Mouse (Mus musculus) forebrain, embryonic 10.5 days (tissue): ENCODE measurements around the gene Aifm2. TPM values are rescaled to one million over a fixed set of nuclear protein-coding genes. Genes with fewer than 3 reads are reported as not detected.

Source experiments
- DNase-seq: peaks from one replicate; pipeline ENCODE4 v3.0.0-alpha.2; 2017; ENCODE audit warnings: low spot score; ENCODE audit errors: extremely low spot score
- H3K27ac ChIP-seq: fragments of 300-500 bp; sonication (generic); 2 replicates; pipeline ENCODE4 v1.5.1; 2016; ENCODE audit warnings: mild to moderate bottlenecking
- H3K27me3 ChIP-seq: fragments of 300-500 bp; sonication (generic); 2 replicates; pipeline ENCODE4 v1.6.1; 2016; ENCODE audit warnings: mild to moderate bottlenecking; ENCODE audit not compliant: poor library complexity, severe bottlenecking
- H3K36me3 ChIP-seq: fragments of 300-500 bp; sonication (generic); replicated peaks from 2 replicates; pipeline ENCODE4 v1.6.1; 2016; ENCODE audit warnings: mild to moderate bottlenecking, moderate library complexity
- H3K4me1 ChIP-seq: fragments of 300-500 bp; sonication (generic); 2 replicates; pipeline ENCODE4 v1.6.1; 2016
- H3K4me3 ChIP-seq: fragments of 300-500 bp; sonication (generic); 2 replicates; pipeline ENCODE4 v1.5.1; 2016; ENCODE audit warnings: mild to moderate bottlenecking, moderate library complexity
- H3K9me3 ChIP-seq: fragments of 300-500 bp; sonication (generic); 2 replicates; pipeline ENCODE4 v1.6.1; 2016; ENCODE audit warnings: mild to moderate bottlenecking, moderate library complexity
- WGBS: fragments of 180-500 bp; shearing (Covaris S2); methylation state at CpG from one replicate; pipeline ENCODE4 v1.1.7; 2016; 5-methylcytosine and 5-hydroxymethylcytosine counted together
- microRNA-seq: library from miRNA; unstranded; fragments of <30 nt; microRNA quantifications from one replicate; pipeline ENCODE4, GENCODE M21; 2017
- polyA plus RNA-seq: library from polyadenylated mRNA; unstranded; fragments of >200 nt; fragmentation: Nextera tagmentation; extraction: Ambion mirVana; gene quantifications from 2 replicates; pipeline ENCODE4 v1.2.1, GENCODE M21; 2016

The Aifm2 gene
- polyA plus RNA-seq, 1 experiment from 2014 or later, result 8.9 TPM

GRCm38 (mm10) chr10:61787541-61788313 is 72.7 kb downstream of the Aifm2 start:
- Histone ChIP-seq H3K9me3 (no peaks in the 10 kb centered on the region), H3K36me3 (no peaks in the 10 kb centered on the region), H3K27ac (no peak overlapping the region), H3K27me3 (no peaks in the 10 kb centered on the region), H3K4me3 (no peak overlapping the region), H3K4me1 (peaks cover 13% of the 10 kb centered on the region)
- DNase-seq, result no peak
- whole genome bisulfite sequencing, result 88% methylated on average over 10 of the region's 10 CpGs

GRCm38 (mm10) chr10:61788499-61788898 is 73.4 kb downstream of the Aifm2 start:
- WGBS, result 97% methylated on average over 5 of the region's 5 CpGs
- H3K9me3 ChIP-seq, result no peaks in the 10 kb centered on the region
- no peak for DNase-seq

More at GRCm38 (mm10) chr10:61788499-61788898, 73.4 kb downstream of the Aifm2 start:
- Histone ChIP-seq H3K4me1 (peaks cover 12% of the 10 kb centered on the region), H3K36me3 (no peaks in the 10 kb centered on the region), H3K4me3 (no peak overlapping the region), H3K27ac (no peak overlapping the region), H3K27me3 (no peaks in the 10 kb centered on the region)

Small RNAs within 50 kb of the gene (microRNA-seq; reads per million reads assigned to microRNA genes)
- gene Mir5108, result not detected

Other genes with a start within 250 kb of the Aifm2 start
- gene Lrrc20, start 239.5 kb upstream of the Aifm2 start, polyA plus RNA-seq, result 9.7 and 9.9 TPM in 2 replicates
- 0.05 and 0.07 TPM in 2 replicates for gene Npffr1, start 119.8 kb upstream of the Aifm2 start, polyA plus RNA-seq
- gene Ppa1, start 66.7 kb upstream of the Aifm2 start, polyA plus RNA-seq, result 392 and 395 TPM in 2 replicates
- 225 and 226 TPM in 2 replicates for gene Sar1a, start 35.0 kb upstream of the Aifm2 start, polyA plus RNA-seq
- 25.5 and 26.3 TPM in 2 replicates for gene Tysnd1, start 19.7 kb upstream of the Aifm2 start, polyA plus RNA-seq
- 327 and 330 TPM in 2 replicates for gene H2afy2, start 68.9 kb downstream of the Aifm2 start, polyA plus RNA-seq